Mouse (Mus musculus): ENCODE measurements around the gene Atg4b.

Gene Atg4b

GRCm38 (mm10) chr1:93751290-93751689 lies at the start of gene Atg4b:
Gene Atg4b, plus strand, starts transcription at chr1:93751500.
- DNase-seq (ENCODE audit: low spot score in 2 of 2), result no peak

DNA sequence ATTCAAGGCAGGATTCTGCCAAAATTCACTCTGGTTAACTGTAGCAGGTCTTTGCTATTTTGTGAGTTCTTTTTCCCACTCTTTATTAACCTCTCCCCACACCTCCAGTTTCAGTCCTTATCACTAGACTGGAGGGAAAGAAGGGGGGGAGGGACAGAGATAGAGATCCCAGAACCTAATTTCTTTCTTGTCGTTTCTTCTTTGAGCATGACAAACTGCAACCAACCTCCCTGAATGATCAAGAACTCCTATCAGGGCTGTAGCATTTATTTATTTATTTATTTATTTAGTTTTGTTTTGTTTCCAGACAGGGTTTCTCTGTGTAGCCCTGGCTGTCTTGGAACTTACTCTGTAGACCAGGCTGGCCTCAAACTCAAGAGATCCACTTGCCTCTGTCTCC lies 49.2 kb upstream of the Atg4b start:
- DNase-seq (ENCODE audit: low spot score in 2 of 2), result no peak

- no peak for DNase-seq (ENCODE audit: low spot score in 2 of 2)
Measured at GRCm38 (mm10) chr1:93703472-93704048, 47.7 kb upstream of the Atg4b start.

- no peak for DNase-seq (ENCODE audit: low spot score in 2 of 2)
Measured at GRCm38 (mm10) chr1:93704341-93704740, 47.0 kb upstream of the Atg4b start.

- peak in 1 of 2 experiments; percentile 17 for DNase-seq (ENCODE audit: low spot score in 2 of 2)
Measured at GRCm38 (mm10) chr1:93705389-93705788, 45.9 kb upstream of the Atg4b start.

- no peak for DNase-seq (ENCODE audit: low spot score in 2 of 2)
Measured at GRCm38 (mm10) chr1:93716166-93716565, 35.1 kb upstream of the Atg4b start.

DNA sequence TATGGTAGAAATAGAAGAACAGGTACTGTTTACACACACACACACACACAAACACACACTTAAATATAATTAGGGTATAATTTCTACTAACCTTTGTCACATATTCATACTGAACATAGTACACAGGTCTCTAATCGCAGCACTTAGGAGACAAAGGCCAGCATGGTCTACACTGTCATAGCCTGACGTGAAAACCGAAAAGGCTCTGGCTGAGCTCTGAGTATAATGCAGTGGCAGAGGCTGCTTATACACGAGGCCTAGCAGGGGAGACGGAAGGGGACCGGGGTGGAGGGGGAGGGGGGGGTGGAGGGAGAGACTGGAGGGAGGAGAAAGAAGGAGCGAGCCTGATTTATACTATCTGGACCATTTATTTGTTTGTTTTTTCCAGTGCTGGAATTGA lies 29.7 kb upstream of the Atg4b start:
- no peak for DNase-seq (ENCODE audit: low spot score in 2 of 2)

DNA sequence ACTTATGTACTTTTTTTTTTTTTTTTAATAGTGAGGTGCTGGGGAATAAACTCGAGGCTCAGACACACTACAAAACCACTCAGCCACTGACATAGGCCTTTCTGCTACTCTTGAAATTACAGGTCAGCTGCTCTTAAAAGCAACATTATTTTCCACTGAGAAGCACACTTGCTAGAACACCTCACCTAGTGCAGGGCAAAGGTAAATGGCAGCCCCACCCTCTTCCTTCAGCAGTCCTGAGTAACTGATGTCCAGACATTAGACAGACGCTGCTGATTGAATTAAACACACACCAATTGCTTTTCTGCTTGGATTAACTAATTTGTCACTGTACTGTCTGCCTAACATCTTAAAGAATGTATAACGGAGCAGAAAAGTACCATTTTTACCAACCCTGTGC lies 26.7 kb upstream of the Atg4b start:
- DNase-seq (ENCODE audit: low spot score in 2 of 2), result no peak

- no peak for DNase-seq (ENCODE audit: low spot score in 2 of 2)
Measured at GRCm38 (mm10) chr1:93725665-93726064, 25.6 kb upstream of the Atg4b start.

- DNase-seq (ENCODE audit: low spot score in 2 of 2), result no peak
Measured at GRCm38 (mm10) chr1:93726116-93726515, 25.2 kb upstream of the Atg4b start.

DNA sequence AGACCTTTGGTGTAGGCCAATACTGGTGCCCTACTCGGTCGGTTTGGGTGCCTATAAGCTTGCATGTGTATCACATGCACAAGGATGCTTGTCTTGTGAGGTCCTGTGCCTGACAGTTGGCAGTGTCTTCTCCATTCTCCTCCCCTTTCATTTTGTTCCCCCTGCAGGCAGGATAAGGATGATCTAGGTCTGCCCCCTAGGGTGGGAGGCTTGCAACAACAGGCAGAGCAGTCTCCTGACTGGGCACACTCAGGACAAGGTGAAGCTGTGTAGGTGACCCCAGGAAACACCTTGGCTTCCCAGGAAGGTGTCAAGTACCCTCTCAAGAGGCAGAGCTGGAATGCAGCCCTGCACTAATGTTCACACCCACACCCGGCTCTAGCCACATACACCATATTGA lies 24.3 kb upstream of the Atg4b start:
- peak; percentile 42 to 43 for DNase-seq (ENCODE audit: low spot score in 2 of 2)

DNA sequence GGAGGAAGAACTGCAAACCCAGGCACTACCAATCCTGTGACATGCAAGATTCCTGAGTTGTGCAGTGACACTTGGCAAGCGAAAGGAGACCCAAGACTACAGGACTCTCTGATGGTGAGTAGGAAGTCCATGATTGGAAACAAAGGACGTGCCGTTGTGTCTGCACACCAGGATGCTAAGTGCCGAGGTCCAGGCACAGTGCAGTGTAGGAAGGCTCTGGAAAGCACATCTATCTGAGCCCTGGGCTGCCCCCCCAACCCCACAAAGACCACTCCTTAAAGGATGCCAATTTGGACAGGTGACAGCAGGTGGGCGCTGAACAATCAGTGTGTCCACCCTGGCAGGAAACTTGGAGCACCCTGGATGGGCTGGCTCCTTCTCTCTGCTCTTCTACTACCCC lies 20.2 kb upstream of the Atg4b start:
- no peak for DNase-seq (ENCODE audit: low spot score in 2 of 2)

GRCm38 (mm10) chr1:93731880-93732281 lies 19.4 kb upstream of the Atg4b start:
- DNase-seq (ENCODE audit: low spot score in 2 of 2), result no peak

GRCm38 (mm10) chr1:93735859-93736258 lies 15.4 kb upstream of the Atg4b start:
- no peak for DNase-seq (ENCODE audit: low spot score in 2 of 2)

- no peak for DNase-seq (ENCODE audit: low spot score in 2 of 2)
Measured at GRCm38 (mm10) chr1:93737711-93738110, 13.6 kb upstream of the Atg4b start.

GRCm38 (mm10) chr1:93740671-93741070 lies 10.6 kb upstream of the Atg4b start:
- DNase-seq (ENCODE audit: low spot score in 2 of 2), result no peak

GRCm38 (mm10) chr1:93741987-93742386 lies 9.3 kb upstream of the Atg4b start:
- DNase-seq (ENCODE audit: low spot score in 2 of 2), result no peak

DNA sequence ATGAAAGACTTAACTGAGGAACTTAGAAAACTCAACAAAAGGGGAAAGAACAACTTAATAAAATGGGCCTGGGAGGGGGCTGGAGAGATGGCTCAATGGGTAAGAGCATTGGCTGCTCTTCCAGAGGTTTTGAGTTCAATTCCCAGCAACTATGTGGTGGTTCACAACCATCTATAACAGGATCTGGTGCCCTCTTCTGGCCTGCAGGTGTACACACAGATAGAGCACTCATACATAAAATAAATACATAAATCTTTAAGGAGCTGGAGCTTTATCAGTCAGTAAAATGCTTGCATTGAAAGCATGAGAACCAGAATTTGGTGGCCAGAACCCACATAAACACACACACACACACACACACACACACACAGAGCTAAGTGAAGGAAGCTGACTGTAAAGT lies 8.4 kb upstream of the Atg4b start:
- no peak for DNase-seq (ENCODE audit: low spot score in 2 of 2)

DNA sequence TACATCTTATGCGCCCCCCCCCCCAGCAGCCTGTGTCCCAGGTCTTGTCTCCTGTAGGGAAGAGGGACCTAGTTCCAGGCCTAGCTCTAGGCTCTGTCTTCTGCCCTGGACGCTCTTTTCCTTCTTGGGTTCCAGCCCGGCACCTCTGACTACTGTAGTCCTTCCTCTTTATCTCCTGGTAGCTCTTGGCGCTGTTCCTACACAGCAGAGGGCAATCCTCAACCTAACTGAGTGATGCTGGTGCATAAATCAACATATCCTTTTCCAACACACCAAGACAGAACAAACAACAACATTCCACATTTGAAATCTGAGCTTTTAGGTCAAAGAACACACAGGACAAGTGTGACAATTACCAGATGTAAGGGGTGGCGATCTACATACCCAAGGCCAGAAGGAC lies 5.1 kb upstream of the Atg4b start:
- no peak for DNase-seq (ENCODE audit: low spot score in 2 of 2)

GRCm38 (mm10) chr1:93748539-93748938 lies 2.8 kb upstream of the Atg4b start:
- no peak for DNase-seq (ENCODE audit: low spot score in 2 of 2)

DNA sequence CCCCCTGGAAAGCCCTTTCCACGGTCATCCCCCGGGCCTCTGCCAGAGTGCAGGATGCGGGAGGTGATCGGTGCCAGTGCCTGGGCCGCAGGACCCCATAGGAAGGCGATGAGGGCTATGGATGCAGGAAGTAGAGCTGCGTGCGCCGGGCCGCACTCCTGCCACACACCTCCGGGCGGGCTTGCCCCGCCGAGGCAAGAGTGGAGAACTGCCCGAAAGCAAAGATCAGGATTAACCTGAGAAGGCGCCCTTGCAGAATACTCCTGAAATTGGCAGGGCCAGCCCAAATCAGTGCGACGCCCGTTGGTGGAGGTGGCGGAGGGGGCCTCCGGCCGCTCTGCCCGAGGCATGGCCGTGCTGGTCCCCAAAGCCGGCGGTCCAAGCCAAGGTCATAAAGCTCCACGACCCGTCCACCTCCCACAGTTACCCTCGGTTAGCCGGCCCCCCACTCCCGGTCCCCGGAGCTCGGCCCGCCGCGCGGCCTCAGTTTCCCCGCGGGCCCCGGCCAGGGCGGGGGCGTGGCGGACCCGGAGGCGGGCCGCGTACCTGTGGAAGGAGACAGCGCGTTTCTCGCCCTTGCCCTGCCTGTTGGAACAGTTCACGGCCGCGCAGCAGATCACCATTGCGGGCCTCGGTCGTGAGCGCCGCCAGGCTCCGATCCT lies 2.7 kb downstream of the Atg4b start:
- peak; percentile 29 to 47 for DNase-seq (ENCODE audit: low spot score in 2 of 2)

DNA sequence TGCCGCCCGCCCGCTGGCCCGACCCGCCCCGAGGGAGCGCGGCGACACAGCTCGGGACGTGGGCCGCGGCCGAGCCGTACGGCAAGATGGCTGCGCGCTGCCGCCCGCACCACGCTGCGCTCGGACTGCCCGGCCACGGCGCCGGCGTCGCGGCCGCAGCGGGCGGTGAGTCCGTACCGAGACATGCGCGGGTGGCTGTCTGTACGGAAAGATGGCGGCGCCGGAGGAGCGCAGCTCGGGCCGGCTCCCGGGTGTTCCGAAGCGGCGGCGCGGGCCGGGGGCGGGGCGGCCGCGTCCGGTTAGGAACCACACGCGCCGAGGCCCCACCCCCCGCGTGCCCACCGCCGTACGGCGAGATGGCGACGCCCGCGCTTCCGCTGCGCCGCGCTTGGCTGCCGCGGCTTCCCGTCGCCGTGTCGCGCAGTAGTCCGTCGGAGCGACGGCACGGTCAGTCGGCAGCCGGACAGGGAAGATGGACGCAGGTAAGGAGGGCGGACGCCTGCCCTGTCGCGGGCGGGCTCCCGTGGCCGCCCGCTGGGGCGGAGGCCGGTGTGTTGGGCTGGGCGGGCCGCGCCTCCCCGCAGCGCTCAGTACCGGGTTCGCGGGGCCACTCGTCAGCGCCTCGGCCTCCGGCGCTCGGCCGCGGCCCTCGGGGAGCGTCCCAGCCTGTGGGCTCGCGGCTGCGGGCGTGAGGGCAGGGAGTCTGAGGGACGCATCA lies 3.4 kb downstream of the Atg4b start, which contains the start of gene Thap4:
Gene Thap4 (minus strand): TSS at position 292 of the 718 bp plus-strand sequence.
- peak; percentile 88 to 92 for DNase-seq (ENCODE audit: low spot score in 2 of 2)

DNA sequence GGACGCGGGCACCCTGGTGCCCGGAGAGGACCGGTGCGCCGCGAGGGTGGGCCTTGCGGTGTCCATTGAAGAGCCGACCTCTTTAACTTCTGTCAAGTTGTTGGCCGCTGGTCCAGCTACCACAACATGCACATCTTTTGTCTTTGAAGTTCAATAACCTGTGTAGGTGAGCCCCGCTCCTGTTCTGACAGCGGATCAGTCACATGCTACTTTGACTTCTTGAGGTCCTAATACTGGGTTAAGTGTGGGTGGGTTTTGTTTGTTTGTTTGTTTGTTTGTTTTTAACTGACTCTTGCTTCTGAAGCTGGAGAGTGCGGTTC lies 4.0 kb downstream of the Atg4b start:
- DNase-seq (ENCODE audit: low spot score in 2 of 2), result no peak
